Mouse (Mus musculus) MEL (cell line): ENCODE results near the gene Fbxl16. TPM values are rescaled to one million over a fixed set of nuclear protein-coding genes. Genes with fewer than 3 reads are reported as not detected.

ENCODE experiments used
- DNase-seq: peaks from one replicate; pipeline ENCODE4 v3.0.0; 2011; ENCODE audit warnings: low read depth, low spot score
- H3K27ac ChIP-seq: 2 replicates; pipeline ENCODE4 v1.5.1; 2012; ENCODE audit warnings: low read depth, mild to moderate bottlenecking, control low read depth, low read length, moderate library complexity; ENCODE audit not compliant: control insufficient read depth
- H3K27me3 ChIP-seq, 2 experiments: fragments of 150-350 bp in 1 of 2; sonication (generic) in 1 of 2; 2 replicates each; pipeline ENCODE4 v1.6.1; 2012; ENCODE audit warnings: low read length in 2 of 2, mild to moderate bottlenecking in 2 of 2, improper control_type of control experiment in 1 of 2, moderate library complexity in 1 of 2; ENCODE audit not compliant: insufficient read depth in 2 of 2, control insufficient read depth in 1 of 2
- H3K36me3 ChIP-seq, 2 experiments: 2 replicates each; pipeline ENCODE4 v1.6.1; 2012 to 2014; ENCODE audit warnings: low read length in 2 of 2, improper control_type of control experiment in 1 of 2, inconsistent platforms in 1 of 2, mild to moderate bottlenecking in 1 of 2; ENCODE audit not compliant: insufficient read depth in 2 of 2, control insufficient read depth in 1 of 2
- H3K4me1 ChIP-seq, 2 experiments: fragments of 150-350 bp in 1 of 2; sonication (generic) in 1 of 2; 2 replicates each; pipeline ENCODE4 v1.6.1; 2012; ENCODE audit warnings: low read length in 2 of 2, improper control_type of control experiment in 1 of 2, mild to moderate bottlenecking in 1 of 2; ENCODE audit not compliant: insufficient read depth in 2 of 2, control insufficient read depth in 1 of 2
- H3K4me3 ChIP-seq, 2 experiments: fragments of 150-350 bp in 1 of 2; sonication (generic) in 1 of 2; 2 replicates each; pipeline ENCODE4 v1.5.1; 2012; ENCODE audit warnings: low read depth in 2 of 2, low read length in 2 of 2, mild to moderate bottlenecking in 2 of 2, moderate library complexity in 2 of 2, control low read depth in 1 of 2, improper control_type of control experiment in 1 of 2; ENCODE audit not compliant: control insufficient read depth in 1 of 2, insufficient read depth in 1 of 2
- H3K79me2 ChIP-seq: 2 replicates; pipeline ENCODE4 v1.6.1; 2012; ENCODE audit warnings: mild to moderate bottlenecking, low read length, moderate library complexity; ENCODE audit not compliant: control insufficient read depth, poor library complexity, insufficient read depth
- H3K9ac ChIP-seq: 2 replicates; pipeline ENCODE4 v1.6.1; 2012; ENCODE audit warnings: low read depth, mild to moderate bottlenecking, control low read depth, low read length, moderate library complexity; ENCODE audit not compliant: control insufficient read depth, poor library complexity, severe bottlenecking
- H3K9me3 ChIP-seq: fragments of 150-350 bp; sonication (generic); replicated peaks from 2 replicates; pipeline ENCODE4 v1.6.1; 2012; ENCODE audit warnings: mild to moderate bottlenecking, low read length, improper control_type of control experiment, moderate library complexity; ENCODE audit not compliant: insufficient read depth
- BHLHE40 ChIP-seq: IDR thresholded peaks from 2 replicates; pipeline ENCODE4 v1.6.1; 2012; ENCODE audit warnings: low read depth, mild to moderate bottlenecking, inconsistent platforms, low read length, improper control_type of control experiment, borderline replicate concordance
- HCFC1 ChIP-seq: IDR thresholded peaks from 2 replicates; pipeline ENCODE4 v1.6.1; 2012; ENCODE audit warnings: low read depth, mild to moderate bottlenecking, inconsistent platforms, low read length, improper control_type of control experiment, moderate library complexity
- MXI1 ChIP-seq: IDR thresholded peaks from 2 replicates; pipeline ENCODE4 v1.6.1; 2011; ENCODE audit warnings: mild to moderate bottlenecking, low read depth, low read length, improper control_type of control experiment
- NELFE ChIP-seq: IDR thresholded peaks from 2 replicates; pipeline ENCODE4 v1.6.1; 2011; ENCODE audit warnings: low read depth, low read length, improper control_type of control experiment
- POLR2A ChIP-seq, 2 experiments: IDR thresholded peaks; 2 replicates each; pipeline ENCODE4 v1.6.1; 2011 to 2012; ENCODE audit warnings: low read length in 2 of 2, mild to moderate bottlenecking in 2 of 2, control low read depth in 1 of 2, improper control_type of control experiment in 1 of 2, low read depth in 1 of 2, moderate library complexity in 1 of 2; ENCODE audit not compliant: control insufficient read depth in 1 of 2, insufficient read depth in 1 of 2, poor library complexity in 1 of 2
- POLR2AphosphoS2 ChIP-seq: IDR thresholded peaks from 2 replicates; pipeline ENCODE4 v1.6.1; 2011; ENCODE audit warnings: low read length, improper control_type of control experiment
- POLR2AphosphoS5 ChIP-seq: IDR thresholded peaks from 2 replicates; pipeline ENCODE4 v1.6.1; 2012; ENCODE audit warnings: low read depth, borderline replicate concordance, mild to moderate bottlenecking, inconsistent platforms, low read length, moderate library complexity, mixed read lengths
- SIN3A ChIP-seq: IDR thresholded peaks from 2 replicates; pipeline ENCODE4 v1.6.1; 2012; ENCODE audit warnings: low read length, improper control_type of control experiment, inconsistent platforms
- TBP ChIP-seq: IDR thresholded peaks from 2 replicates; pipeline ENCODE4 v1.8.0; 2011; ENCODE audit warnings: low read depth, low read length, improper control_type of control experiment
- USF1 ChIP-seq: IDR thresholded peaks from 2 replicates; pipeline ENCODE4 v1.6.1; 2014; ENCODE audit warnings: low read depth, mild to moderate bottlenecking, inconsistent platforms, low read length, improper control_type of control experiment, moderate library complexity
- USF2 ChIP-seq, 2 experiments: IDR thresholded peaks; 2 replicates each; pipeline ENCODE4 v1.6.1; 2011 to 2012; ENCODE audit warnings: improper control_type of control experiment in 2 of 2, low read length in 2 of 2, borderline replicate concordance in 1 of 2, inconsistent platforms in 1 of 2, low read depth in 1 of 2, mild to moderate bottlenecking in 1 of 2; ENCODE audit not compliant: insufficient read depth in 1 of 2
- ZMIZ1 ChIP-seq: IDR thresholded peaks from 2 replicates; pipeline ENCODE4 v1.6.1; 2012; ENCODE audit warnings: low read depth, mild to moderate bottlenecking, inconsistent platforms, low read length, improper control_type of control experiment, moderate library complexity
- ZNF384 ChIP-seq: IDR thresholded peaks from 2 replicates; pipeline ENCODE4 v1.6.1; 2012; ENCODE audit warnings: low read depth, mild to moderate bottlenecking, inconsistent platforms, low read length, improper control_type of control experiment
- polyA plus RNA-seq, 2 experiments: library from polyadenylated mRNA; stranded (reverse) in 1 of 2; unstranded in 1 of 2; fragments of >175 nt in 1 of 2; fragments of >200 nt in 1 of 2; gene quantifications; 2 replicates each; pipeline versions ENCODE4 v1.2.1 to v1.2.4; 2012; ENCODE audit warnings: low replicate concordance in 2 of 2, low read depth in 1 of 2; ENCODE audit not compliant: insufficient read length in 2 of 2, insufficient read depth in 1 of 2, missing spikeins in 1 of 2
- total RNA-seq: library from RNA; depleted of rRNA; stranded (reverse); fragments of 300-350 nt; gene quantifications from 2 replicates; pipeline ENCODE4 v1.2.3, GENCODE M21; 2012

The Fbxl16 gene
- total and polyA plus RNA-seq, 3 experiments: 0.11 TPM; not detected in 2

GRCm38 (mm10) chr17:25796211-25796771, 12.6 kb upstream of the Fbxl16 start:
- no peak for TF ChIP-seq ZNF384
- TF ChIP-seq POLR2A (IDR thresholded peaks at IDR 0.05; ENCODE audit: control insufficient read depth in 1 of 2, insufficient read depth in 1 of 2, low read depth in 1 of 2, low read length in 2 of 2, poor library complexity in 1 of 2): 0 out of 4 replicates have a peak, but pooled peaks of 1 of the 2 experiments have one; percentile 1
- no peaks in the 10 kb centered on the region for H3K9me3 ChIP-seq
- H3K9ac ChIP-seq: peak overlapping the region; percentile 73
- H3K36me3 ChIP-seq: peaks cover 0 to 4% of the 10 kb centered on the region in 2 experiments; a peak in 1 of 4 replicates
- H3K79me2 ChIP-seq: peaks cover 19% of the 10 kb centered on the region
- H3K4me3 ChIP-seq: peak overlapping the region; percentile 69 to 95
- H3K4me1 ChIP-seq: peaks cover 0 to 24% of the 10 kb centered on the region in 2 experiments; a peak in 1 of 4 replicates
- H3K27me3 ChIP-seq: no peaks in the 10 kb centered on the region
- DNase-seq: peak; percentile 40
- H3K27ac ChIP-seq: no peak overlapping the region

GRCm38 (mm10) chr17:25796951-25797369, 11.9 kb upstream of the Fbxl16 start, which contains the start of gene Metrn:
Gene Metrn (minus strand): TSS chr17:25797136.
- Histone ChIP-seq H3K9ac (peak within 1 kb of the TSS; percentile 73), H3K79me2 (peaks cover 17% of the 10 kb centered on the region), H3K36me3 (peaks cover 0 to 4% of the 10 kb centered on the region in 2 experiments; a peak in 1 of 4 replicates), H3K4me1 (peaks cover 0 to 24% of the 10 kb centered on the region in 2 experiments; a peak in 1 of 4 replicates), H3K9me3 (no peaks in the 10 kb centered on the region), H3K4me3 (peak within 1 kb of the TSS; percentile 69 to 95), H3K27me3 (no peaks in the 10 kb centered on the region), H3K27ac (peak within 1 kb of the TSS; percentile 64)
- TF ChIP-seq SIN3A (peak; percentile 12; the same call in 1 of the 2 replicates), HCFC1 (peak; percentile 39; the same call in 1 of the 2 replicates), TBP (peak; percentile 64; the same call in 1 of the 2 replicates), ZMIZ1 (peak; percentile 71; the same call in 1 of the 2 replicates), NELFE (peak; percentile 85), MXI1 (peak; percentile 17; the same call in 1 of the 2 replicates), POLR2A (IDR thresholded peaks at IDR 0.05; ENCODE audit: control insufficient read depth in 1 of 2, insufficient read depth in 1 of 2, low read depth in 1 of 2, low read length in 2 of 2, poor library complexity in 1 of 2) (peak; percentile 82 to 92), USF1 (no peak), POLR2AphosphoS2 (peak; percentile 56; the same call in 1 of the 2 replicates), USF2 (IDR thresholded peaks at IDR 0.05; ENCODE audit: borderline replicate concordance in 1 of 2, insufficient read depth in 1 of 2, low read depth in 1 of 2, low read length in 2 of 2) (no peak), BHLHE40 (no peak), POLR2AphosphoS5 (peak; percentile 56; the same call in 1 of the 2 replicates)
- peak; percentile 96 for DNase-seq
